Mouse (Mus musculus) lung, embryonic 15.5 days (tissue): Measurements from ENCODE around the gene Prkaa1. TPM values are rescaled to one million over a fixed set of nuclear protein-coding genes. Genes with fewer than 3 reads are reported as not detected.

ENCODE experiments used
- ATAC-seq: fragments of 200-750 bp; cut with Nextera tagmentation; 2 replicates; pipeline ENCODE4 v1.8.0; 2017; ENCODE audit warnings: moderate number of reproducible peaks, borderline replicate concordance; ENCODE audit not compliant: low FRiP score, low TSS enrichment; ENCODE audit errors: extremely low read depth
- H3K27ac ChIP-seq: fragments of 300-500 bp; sonication (generic); 2 replicates; pipeline ENCODE4 v1.5.1; 2015; ENCODE audit warnings: moderate library complexity, mild to moderate bottlenecking, inconsistent platforms
- H3K27me3 ChIP-seq: fragments of 300-500 bp; sonication (generic); 2 replicates; pipeline ENCODE4 v1.6.1; 2015; ENCODE audit warnings: inconsistent platforms
- H3K36me3 ChIP-seq: fragments of 300-500 bp; sonication (generic); 2 replicates; pipeline ENCODE4 v1.6.1; 2015; ENCODE audit warnings: inconsistent platforms
- H3K4me1 ChIP-seq: fragments of 300-500 bp; sonication (generic); 2 replicates; pipeline ENCODE4 v1.6.1; 2015; ENCODE audit warnings: inconsistent platforms
- H3K4me2 ChIP-seq: fragments of 300-500 bp; sonication (generic); 2 replicates; pipeline ENCODE4 v1.6.1; 2015; ENCODE audit warnings: inconsistent platforms, mild to moderate bottlenecking, moderate library complexity
- H3K4me3 ChIP-seq: fragments of 300-500 bp; sonication (generic); 2 replicates; pipeline ENCODE4 v1.5.1; 2015; ENCODE audit warnings: mild to moderate bottlenecking, inconsistent platforms
- H3K9ac ChIP-seq: fragments of 300-500 bp; sonication (generic); 2 replicates; pipeline ENCODE4 v1.6.1; 2015; ENCODE audit warnings: inconsistent platforms
- H3K9me3 ChIP-seq: fragments of 300-500 bp; sonication (generic); 2 replicates; pipeline ENCODE4 v1.6.1; 2016; ENCODE audit warnings: inconsistent platforms
- WGBS: fragments of 180-500 bp; shearing (Covaris S2); methylation state at CpG from one replicate; pipeline ENCODE4 v1.1.7; 2015; 5-methylcytosine and 5-hydroxymethylcytosine counted together
- polyA plus RNA-seq: library from polyadenylated mRNA; unstranded; fragments of >200 nt; fragmentation: Nextera tagmentation; extraction: Ambion mirVana; gene quantifications from 2 replicates; pipeline ENCODE4 v1.2.1, GENCODE M21; 2015

The Prkaa1 gene
- polyA plus RNA-seq = 17.7 and 18.4 TPM in 2 replicates

DNA sequence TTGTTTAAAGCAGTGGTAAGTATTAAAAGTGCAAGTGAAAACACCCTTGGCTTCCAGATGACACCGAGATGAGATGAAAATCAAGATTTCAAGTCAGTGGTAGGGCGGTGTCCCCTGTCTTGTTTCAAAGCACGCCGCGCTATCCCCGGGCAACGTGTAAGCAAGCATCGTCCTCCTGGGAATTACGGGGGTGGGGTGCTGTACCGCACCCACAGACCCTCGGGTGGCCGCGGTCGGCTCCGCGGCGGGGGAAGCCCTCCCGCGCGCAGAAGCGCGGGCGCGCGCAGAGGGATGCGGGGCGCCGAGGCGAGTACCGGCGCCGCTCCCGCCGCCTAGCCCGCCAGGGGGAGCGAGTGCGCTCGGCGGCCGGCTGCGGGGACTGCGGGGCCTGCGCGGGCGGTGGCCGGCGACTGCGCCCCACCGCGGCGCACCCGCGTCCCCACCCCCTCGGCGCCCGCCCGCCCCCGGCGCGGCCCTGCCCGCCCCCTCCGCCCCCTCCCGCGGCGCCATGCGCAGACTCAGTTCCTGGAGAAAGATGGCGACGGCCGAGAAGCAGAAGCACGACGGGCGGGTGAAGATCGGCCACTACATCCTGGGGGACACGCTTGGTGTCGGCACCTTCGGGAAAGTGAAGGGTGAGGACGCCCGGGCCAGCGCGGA is at the start of gene Prkaa1:
Prkaa1 (plus strand) TSS at position 501 of the 660 bp plus-strand sequence.
- Histone ChIP-seq H3K9me3 (no peaks in the 10 kb centered on the region), H3K4me1 (peaks cover 11% of the 10 kb centered on the region), H3K4me2 (peak within 1 kb of the TSS; percentile 62), H3K4me3 (peak within 1 kb of the TSS; percentile 93), H3K36me3 (no peaks in the 10 kb centered on the region), H3K9ac (peak within 1 kb of the TSS; percentile 91), H3K27me3 (no peaks in the 10 kb centered on the region), H3K27ac (peak within 1 kb of the TSS; percentile 91)
- under 1% methylated on average over 62 of the region's 80 CpGs for WGBS
- ATAC-seq = peak; percentile 96

- H3K36me3 ChIP-seq = no peaks in the 10 kb centered on the region; the same call in 1 of the 2 replicates
- H3K27ac ChIP-seq = no peak overlapping the region
- no peak overlapping the region for H3K4me2 ChIP-seq
- no peaks in the 10 kb centered on the region for H3K9me3 ChIP-seq
- H3K9ac ChIP-seq = no peak overlapping the region
- 80% methylated on average over 11 of the region's 11 CpGs for WGBS
- no peak for ATAC-seq
- H3K4me1 ChIP-seq = no peaks in the 10 kb centered on the region
- no peaks in the 10 kb centered on the region for H3K27me3 ChIP-seq
- H3K4me3 ChIP-seq = no peak overlapping the region
Measured at GRCm38 (mm10) chr15:5095534-5096301, 47.9 kb upstream of the Prkaa1 start.

DNA sequence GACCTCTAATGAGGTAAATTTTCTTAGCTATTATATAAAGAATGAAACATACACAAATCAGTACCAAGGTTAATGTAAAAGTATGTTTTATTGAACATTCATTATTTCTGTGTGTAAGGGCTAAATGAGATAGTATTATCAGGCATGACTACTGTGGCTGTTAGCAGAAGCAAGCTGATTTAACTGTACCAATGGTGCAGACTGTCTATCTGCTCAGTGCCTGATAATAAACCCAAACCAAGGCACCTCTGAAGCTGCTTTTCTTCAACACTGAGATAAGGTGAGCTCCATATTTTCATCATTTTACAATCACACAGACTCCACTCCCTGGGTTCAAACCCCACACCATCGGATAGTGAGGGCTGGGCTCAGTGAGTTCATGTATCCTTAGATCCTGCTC is 46.3 kb upstream of the Prkaa1 start:
- Histone ChIP-seq H3K27ac (no peak overlapping the region), H3K27me3 (no peaks in the 10 kb centered on the region), H3K36me3 (no peaks in the 10 kb centered on the region; the same call in 1 of the 2 replicates), H3K4me1 (no peaks in the 10 kb centered on the region), H3K4me2 (no peak overlapping the region), H3K9me3 (no peaks in the 10 kb centered on the region), H3K4me3 (no peak overlapping the region), H3K9ac (no peak overlapping the region)
- WGBS = 63% methylated on average over 1 of the region's 1 CpGs
- no peak for ATAC-seq

GRCm38 (mm10) chr15:5102312-5102711 is 41.3 kb upstream of the Prkaa1 start:
- Histone ChIP-seq H3K9ac (no peak overlapping the region), H3K4me3 (no peak overlapping the region), H3K27ac (no peak overlapping the region), H3K4me1 (no peaks in the 10 kb centered on the region), H3K27me3 (no peaks in the 10 kb centered on the region), H3K9me3 (no peaks in the 10 kb centered on the region), H3K4me2 (no peak overlapping the region), H3K36me3 (no peaks in the 10 kb centered on the region; the same call in 1 of the 2 replicates)
- 87% methylated on average over 4 of the region's 4 CpGs for WGBS
- ATAC-seq = no peak

GRCm38 (mm10) chr15:5105891-5106290 is 37.8 kb upstream of the Prkaa1 start:
- no peak overlapping the region for H3K9ac ChIP-seq
- no peaks in the 10 kb centered on the region for H3K27me3 ChIP-seq
- no peaks in the 10 kb centered on the region for H3K9me3 ChIP-seq
- H3K4me2 ChIP-seq = no peak overlapping the region
- no peak for ATAC-seq
- WGBS = 80% methylated on average over 6 of the region's 6 CpGs
- no peak overlapping the region for H3K4me3 ChIP-seq
- no peaks in the 10 kb centered on the region for H3K4me1 ChIP-seq
- no peak overlapping the region for H3K27ac ChIP-seq
- no peaks in the 10 kb centered on the region for H3K36me3 ChIP-seq

GRCm38 (mm10) chr15:5106293-5106692 is 37.4 kb upstream of the Prkaa1 start:
- Histone ChIP-seq H3K9ac (no peak overlapping the region), H3K4me1 (no peaks in the 10 kb centered on the region), H3K4me2 (no peak overlapping the region), H3K36me3 (no peaks in the 10 kb centered on the region), H3K4me3 (no peak overlapping the region), H3K27me3 (no peaks in the 10 kb centered on the region), H3K27ac (no peak overlapping the region), H3K9me3 (no peaks in the 10 kb centered on the region)
- ATAC-seq = no peak
- WGBS = 45% methylated on average over 2 of the region's 2 CpGs

DNA sequence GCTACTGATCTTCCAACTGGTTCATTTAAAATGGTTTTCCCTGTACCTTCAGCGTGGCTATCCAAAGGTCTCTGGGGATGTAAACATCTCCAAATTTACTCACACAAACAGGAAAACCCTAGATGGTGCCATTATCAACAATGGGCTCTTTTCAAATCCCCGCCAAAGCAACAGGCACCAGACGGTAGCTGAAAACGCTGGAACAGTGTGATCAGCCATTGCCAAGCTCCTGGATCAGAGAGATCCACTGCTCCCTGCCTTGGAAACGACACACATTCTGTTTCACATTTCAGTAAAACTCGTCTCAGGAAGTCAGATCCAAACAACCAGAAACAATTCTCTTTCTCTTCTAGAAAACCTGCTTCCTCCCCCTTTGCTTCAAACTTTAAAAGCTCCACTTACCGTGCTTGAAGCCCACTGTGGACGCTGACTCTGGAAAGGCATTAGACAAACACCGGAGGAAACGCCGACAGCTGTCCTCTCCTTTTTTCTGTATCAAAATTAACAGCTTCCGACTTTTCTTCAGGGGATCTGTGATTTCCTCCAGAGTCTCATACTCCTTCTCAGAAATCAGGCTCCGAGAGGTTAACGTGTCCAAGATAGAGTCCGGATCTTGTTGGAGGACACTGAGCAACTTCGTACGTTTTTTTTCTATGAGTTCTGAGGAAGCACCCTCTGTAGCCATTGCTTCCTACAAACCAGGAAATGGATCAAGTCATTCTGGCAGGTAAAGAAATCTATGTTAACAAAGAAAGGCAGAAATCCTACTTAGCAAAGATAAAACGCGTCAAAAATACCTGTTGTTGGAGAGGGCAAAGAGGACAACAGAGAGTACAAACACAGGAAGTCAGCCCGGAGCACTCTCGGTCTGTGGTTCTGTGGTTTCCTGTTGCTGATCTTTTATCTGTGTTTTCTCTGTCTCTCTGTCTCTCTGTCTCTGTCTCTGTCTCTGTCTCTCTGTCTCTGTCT is 35.7 kb upstream of the Prkaa1 start, which contains the start of gene Card6:
Card6 (minus strand) TSS at position 854 of the 969 bp plus-strand sequence.
- Histone ChIP-seq H3K9me3 (no peaks in the 10 kb centered on the region), H3K27ac (peak within 1 kb of the TSS; percentile 60), H3K27me3 (no peaks in the 10 kb centered on the region), H3K36me3 (no peaks in the 10 kb centered on the region), H3K4me3 (peak within 1 kb of the TSS; percentile 36), H3K4me2 (peak within 1 kb of the TSS; percentile 50), H3K9ac (peak within 1 kb of the TSS; percentile 29), H3K4me1 (no peaks in the 10 kb centered on the region)
- no peak for ATAC-seq
- 35% methylated on average over 21 of the region's 21 CpGs for WGBS

DNA sequence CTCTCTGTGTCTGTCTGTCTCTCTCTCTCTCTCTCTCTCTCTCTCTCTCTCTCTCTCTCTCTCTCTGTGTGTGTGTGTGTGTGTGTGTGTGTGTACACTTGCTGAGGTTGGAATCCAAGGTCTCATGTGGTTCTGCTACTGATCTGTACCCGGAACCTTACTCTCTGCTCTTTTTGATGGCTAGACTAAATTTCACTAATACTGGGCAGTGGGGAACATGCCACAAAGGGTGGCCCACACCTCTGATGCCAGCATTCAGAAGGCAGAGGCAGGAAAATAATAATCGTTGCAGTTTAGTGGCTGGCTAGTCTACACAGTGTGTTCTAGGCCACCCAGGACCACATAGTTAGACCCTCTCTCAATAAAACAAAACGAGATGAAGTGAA is 35.0 kb upstream of the Prkaa1 start:
- peak overlapping the region; percentile 36; the same call in 1 of the 2 replicates for H3K4me3 ChIP-seq
- WGBS = 71% methylated on average over 3 of the region's 3 CpGs
- H3K4me2 ChIP-seq = peak overlapping the region; percentile 50

GRCm38 (mm10) chr15:5112651-5113050 is 31.0 kb upstream of the Prkaa1 start:
- H3K27me3 ChIP-seq = no peaks in the 10 kb centered on the region
- WGBS = 71% methylated on average over 3 of the region's 3 CpGs
- H3K4me1 ChIP-seq = peaks cover 13% of the 10 kb centered on the region
- no peak overlapping the region for H3K4me3 ChIP-seq
- no peak overlapping the region for H3K4me2 ChIP-seq
- H3K27ac ChIP-seq = no peak overlapping the region
- ATAC-seq = no peak
- peaks cover 2% of the 10 kb centered on the region; the same call in 1 of the 2 replicates for H3K36me3 ChIP-seq
- H3K9ac ChIP-seq = no peak overlapping the region
- no peaks in the 10 kb centered on the region for H3K9me3 ChIP-seq

More for the DNA sequence above, 35.0 kb upstream of the Prkaa1 start:
- Histone ChIP-seq H3K9ac (no peak overlapping the region), H3K27ac (peak overlapping the region; percentile 60; the same call in 1 of the 2 replicates), H3K9me3 (no peaks in the 10 kb centered on the region), H3K36me3 (no peaks in the 10 kb centered on the region), H3K27me3 (no peaks in the 10 kb centered on the region), H3K4me1 (no peaks in the 10 kb centered on the region)
- no peak for ATAC-seq

GRCm38 (mm10) chr15:5115173-5115572 is 28.5 kb upstream of the Prkaa1 start:
- Histone ChIP-seq H3K4me3 (peak overlapping the region; percentile 64), H3K36me3 (peaks cover 26% of the 10 kb centered on the region), H3K9ac (peak overlapping the region; percentile 56), H3K27me3 (no peaks in the 10 kb centered on the region), H3K4me2 (peak overlapping the region; percentile 59), H3K9me3 (no peaks in the 10 kb centered on the region), H3K27ac (peak overlapping the region; percentile 94), H3K4me1 (peaks cover 18% of the 10 kb centered on the region)
- WGBS = 57% methylated on average over 8 of the region's 8 CpGs
- ATAC-seq = no peak

GRCm38 (mm10) chr15:5116270-5117030 is 27.2 kb upstream of the Prkaa1 start, which contains the start of gene Rpl37:
Rpl37 (plus strand) TSS chr15:5116645.
- no peaks in the 10 kb centered on the region for H3K9me3 ChIP-seq
- H3K4me1 ChIP-seq = peaks cover 18% of the 10 kb centered on the region
- 0% methylated on average over 55 of the region's 55 CpGs for WGBS
- H3K27ac ChIP-seq = peak within 1 kb of the TSS; percentile 94
- peak; percentile 97 for ATAC-seq
- peaks cover 39% of the 10 kb centered on the region for H3K36me3 ChIP-seq
- H3K4me2 ChIP-seq = peak within 1 kb of the TSS; percentile 71
- H3K27me3 ChIP-seq = no peaks in the 10 kb centered on the region
- H3K4me3 ChIP-seq = peak within 1 kb of the TSS; percentile 64
- peak within 1 kb of the TSS; percentile 73 for H3K9ac ChIP-seq
